24 mouse cellular contexts compared by ENCODE assay signal in the genomic region with DNA sequence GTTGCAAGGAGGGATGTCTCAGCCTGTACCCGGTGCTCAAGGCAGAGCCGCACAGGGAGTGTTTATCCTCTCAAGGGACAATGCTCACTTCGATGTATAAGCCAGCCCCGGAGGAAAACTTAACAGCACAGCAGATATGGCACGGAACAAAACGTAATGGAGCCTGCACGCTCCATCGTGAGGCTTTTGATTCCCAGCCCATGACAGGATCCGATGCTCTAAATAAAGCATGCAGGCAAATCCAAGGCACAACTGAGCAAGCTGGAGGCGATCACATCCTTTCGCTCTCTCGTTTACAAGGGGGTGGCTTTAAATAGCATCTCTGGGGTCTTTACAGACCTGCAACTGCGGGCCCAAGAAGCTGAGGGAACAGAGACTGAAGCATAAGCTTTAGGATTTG. TPM values are rescaled to one million over a fixed set of nuclear protein-coding genes. Genes with fewer than 3 reads are reported as not detected.
DNase-seq lines count a peak whose midpoint lies in the region; ATAC-seq lines count a peak whose summit lies in the region.
"Had no signal": no experiment of that assay in that cellular context is flagged by ENCODE, and none has a peak within 500 bp of the region (broad histone marks: within the 10 kb centered on the region; RNA-seq: fewer than 3 reads in every experiment).

No protein-coding gene starts in this region.

- WGBS in forebrain, embryonic 15.5 days = 54% methylated on average over 13 of the region's 13 CpGs
- WGBS in forebrain, embryonic 11.5 days = 79% methylated on average over 13 of the region's 13 CpGs
- WGBS in midbrain, embryonic 16.5 days = 42% methylated on average over 13 of the region's 13 CpGs

- H3K27me3 ChIP-seq in forebrain, embryonic 15.5 days = no peaks in the 10 kb centered on the region
- no peaks in the 10 kb centered on the region for H3K27me3 ChIP-seq in forebrain, embryonic 11.5 days (ENCODE audit: control insufficient read depth, insufficient read depth, low read length)
- H3K27me3 ChIP-seq in midbrain, embryonic 16.5 days (ENCODE audit: control insufficient read depth, insufficient read depth, low read depth, low read length) = no peaks in the 10 kb centered on the region

- peak overlapping the region; percentile 23 for H3K27ac ChIP-seq in forebrain, embryonic 15.5 days (replicated peaks)
- no peak overlapping the region for H3K27ac ChIP-seq in forebrain, embryonic 11.5 days (ENCODE audit: low read depth, low read length)
- H3K27ac ChIP-seq in midbrain, embryonic 16.5 days (ENCODE audit: low read length) = peak overlapping the region; percentile 62

- no peaks in the 10 kb centered on the region for H3K9me3 ChIP-seq in forebrain, embryonic 15.5 days
- H3K9me3 ChIP-seq in forebrain, embryonic 11.5 days (ENCODE audit: control insufficient read depth, low read length) = no peaks in the 10 kb centered on the region
- H3K9me3 ChIP-seq in midbrain, embryonic 16.5 days (replicated peaks; ENCODE audit: control insufficient read depth, low read length, poor library complexity, severe bottlenecking) = no peaks in the 10 kb centered on the region

- peaks cover 23% of the 10 kb centered on the region for H3K4me1 ChIP-seq in forebrain, embryonic 15.5 days
- H3K4me1 ChIP-seq in forebrain, embryonic 11.5 days (replicated peaks; ENCODE audit: control insufficient read depth, insufficient read depth, low read length) = no peaks in the 10 kb centered on the region
- H3K4me1 ChIP-seq in midbrain, embryonic 16.5 days (ENCODE audit: control insufficient read depth, insufficient read depth, low read length) = peaks cover 23% of the 10 kb centered on the region

- H3K9ac ChIP-seq in forebrain, embryonic 15.5 days (replicated peaks) = peak overlapping the region; percentile 9; the same call in 1 of the 2 replicates
- no peak overlapping the region for H3K9ac ChIP-seq in forebrain, embryonic 11.5 days (ENCODE audit: low read length)
- H3K9ac ChIP-seq in midbrain, embryonic 16.5 days (ENCODE audit: low read depth, low read length) = no peak overlapping the region

- DNase-seq in forebrain, embryonic 11.5 days (ENCODE audit: low spot score) = no peak
- DNase-seq in left cerebral cortex, postnatal 25 days (ENCODE audit: low spot score in 2 of 2) = peak; percentile 23 to 30
- DNase-seq in left cerebral cortex, adult 18-20 months (ENCODE audit: low spot score in 2 of 2) = no peak
- DNase-seq in brain, adult 2 months (ENCODE audit: low read depth, low spot score) = peak; percentile 44
- no peak for DNase-seq in MN1 (ENCODE audit: low spot score)
- no peak for DNase-seq in lung, postnatal 36 days
- DNase-seq: cerebellum, adult 11 months; cerebellum, postnatal 25 days; gastrocnemius, postnatal 25 days; kidney, adult 9 months; kidney, postnatal 36 days; lung, adult 18-20 months had no signal

- H3K4me2 ChIP-seq in forebrain, embryonic 15.5 days (replicated peaks) = no peak overlapping the region
- no peak overlapping the region for H3K4me2 ChIP-seq in forebrain, embryonic 11.5 days (ENCODE audit: low read depth, low read length, severe bottlenecking)
- H3K4me2 ChIP-seq in midbrain, embryonic 16.5 days (ENCODE audit: low read length) = no peak overlapping the region

- H3K4me3 ChIP-seq in forebrain, embryonic 15.5 days = no peak overlapping the region
- H3K4me3 ChIP-seq in forebrain, embryonic 11.5 days (ENCODE audit: low read depth, low read length) = no peak overlapping the region
- no peak overlapping the region for H3K4me3 ChIP-seq in midbrain, embryonic 16.5 days (ENCODE audit: low read depth, low read length)

- intact Hi-C loops in left cerebral cortex, postnatal 25 days (cut with DNase I) = loop anchor here (5.0 kb wide), 1 partner anchor 81 kb away; the partner anchor contains the start of gene Wscd2

- ATAC-seq in forebrain, embryonic 15.5 days (replicated peaks) = no peak
- no peak for ATAC-seq in forebrain, embryonic 11.5 days (replicated peaks; ENCODE audit: low FRiP score)
- no peak for ATAC-seq in midbrain, embryonic 16.5 days
- ATAC-seq: inflammation-experienced regulatory T-cells, adult 6 months had no signal

- H3K36me3 ChIP-seq in forebrain, embryonic 15.5 days = no peaks in the 10 kb centered on the region
- no peaks in the 10 kb centered on the region for H3K36me3 ChIP-seq in forebrain, embryonic 11.5 days (ENCODE audit: control insufficient read depth, insufficient read depth, low read length)
- H3K36me3 ChIP-seq in midbrain, embryonic 16.5 days (ENCODE audit: control insufficient read depth, insufficient read depth, low read length) = no peaks in the 10 kb centered on the region

RNA-seq across cellular contexts. Expression of gene Aym1, which starts 53.9 kb away (rescaled TPM):
- not detected in 2 replicates for polyA plus RNA-seq in forebrain, embryonic 15.5 days (2015; fragmentation: Nextera tagmentation; extraction: Ambion mirVana)
- not detected in 2 replicates for polyA plus RNA-seq in forebrain, embryonic 11.5 days (2014; fragmentation: Nextera tagmentation; extraction: Ambion mirVana)
- not detected for total RNA-seq in left cerebral cortex, postnatal 25 days (2021)
- not detected for total RNA-seq in left cerebral cortex, adult 18-20 months (2021)
- polyA plus RNA-seq in midbrain, embryonic 16.5 days (2015; fragmentation: Nextera tagmentation; extraction: Ambion mirVana) = not detected in 2 replicates
- total RNA-seq: adrenal gland, adult 18-20 months; gastrocnemius, postnatal 25 days; layer of hippocampus, postnatal 14 days; left cerebral cortex, postnatal 4 days; liver, adult 2 months; MEL had no signal
- polyA plus RNA-seq: frontal cortex, adult 2 months; heart, postnatal 0 days; inflammation-experienced regulatory T-cells, adult 6 months; liver, adult 2 months; neural tube, embryonic 11.5 days; stomach, embryonic 16.5 days had no signal

Comparison
In these comparisons a context has a peak if more than half of its experiments do, and no peak if none do; other contexts are left out.
1. DNase-seq: peak in left cerebral cortex, postnatal 25 days (2 of 2) and brain, adult 2 months (single experiment); none in forebrain, embryonic 11.5 days (single experiment), left cerebral cortex, adult 18-20 months (0 of 2), MN1 (single experiment) and lung, postnatal 36 days (single experiment).